Mouse (Mus musculus) T-helper 1 cell (primary cell): ENCODE data around the gene Cd300ld4.
"Not testable (repeated sequence)": the region's sequence is repeated elsewhere in the genome, so short reads cannot be mapped to it uniquely, and the experiment has no call there.

Experiments
- in situ Hi-C: fragments of 300-600 bp; cut with MboI, MseI; formaldehyde crosslinking; loops from one replicate; pipeline ENCODE4 v1.15.1; 2025; ENCODE audit warnings: high pct_unique_total_duplicates

Gene Cd300ld4

GRCm38 (mm10) chr11:115026912-115027311, at the start of gene Cd300ld4:
Gene Cd300ld4, minus strand, starts transcription at chr11:115027012.
- in situ Hi-C loops: not testable (repeated sequence)

GRCm38 (mm10) chr11:115075859-115076258, 49.0 kb upstream of the Cd300ld4 start:
- in situ Hi-C loops: no loop called here

GRCm38 (mm10) chr11:115075407-115075806, 48.6 kb upstream of the Cd300ld4 start:
- in situ Hi-C loops: no loop called here

- in situ Hi-C loops: no loop called here
These were observed 46.2 kb upstream of the Cd300ld4 start for GRCm38 (mm10) chr11:115073002-115073401.

GRCm38 (mm10) chr11:115071631-115072294, 45.0 kb upstream of the Cd300ld4 start:
- in situ Hi-C loops: no loop called here

- in situ Hi-C loops: no loop called here
These were observed 44.3 kb upstream of the Cd300ld4 start for GRCm38 (mm10) chr11:115071015-115071551.

GRCm38 (mm10) chr11:115066768-115067167, 40.0 kb upstream of the Cd300ld4 start:
- in situ Hi-C loops: no loop called here

- in situ Hi-C loops: loop anchor here (5.0 kb wide), 1 partner anchor 40 kb away; no protein-coding TSS in a partner anchor
These were observed 35.3 kb upstream of the Cd300ld4 start, which contains the start of gene Cd300e for GRCm38 (mm10) chr11:115062077-115062476. Gene Cd300e, minus strand, starts transcription at chr11:115062177.

GRCm38 (mm10) chr11:115059797-115060196, 33.0 kb upstream of the Cd300ld4 start:
- in situ Hi-C loops: loop anchor here (5.0 kb wide), 1 partner anchor 37 kb away; no protein-coding TSS in a partner anchor

- in situ Hi-C loops: no loop called here
These were observed 31.9 kb upstream of the Cd300ld4 start for GRCm38 (mm10) chr11:115058701-115059100.

- in situ Hi-C loops: no loop called here
These were observed 27.7 kb upstream of the Cd300ld4 start for GRCm38 (mm10) chr11:115054537-115054936.

GRCm38 (mm10) chr11:115052991-115053390, 26.2 kb upstream of the Cd300ld4 start:
- in situ Hi-C loops: no loop called here

GRCm38 (mm10) chr11:115052206-115052605, 25.4 kb upstream of the Cd300ld4 start:
- in situ Hi-C loops: no loop called here

GRCm38 (mm10) chr11:115049282-115049895, 22.6 kb upstream of the Cd300ld4 start:
- in situ Hi-C loops: loop anchor here (5.0 kb wide), 1 partner anchor 47 kb away; the partner anchor contains the start of gene Cd300c2

- in situ Hi-C loops: loop anchor here (5.0 kb wide), 1 partner anchor 46 kb away; the partner anchor contains the start of gene Cd300c2
These were observed 21.4 kb upstream of the Cd300ld4 start, which contains the start of gene Cd300ld3 for GRCm38 (mm10) chr11:115048259-115048658. Gene Cd300ld3, minus strand, starts transcription at chr11:115048409.

GRCm38 (mm10) chr11:115037669-115038068, 10.9 kb upstream of the Cd300ld4 start, which contains the start of gene Cd300ld5:
Gene Cd300ld5, minus strand, starts transcription at chr11:115037769.
- in situ Hi-C loops: loop anchor here (10.0 kb wide), 1 partner anchor 53 kb away; the partner anchor contains the start of gene Cd300ld

GRCm38 (mm10) chr11:115016093-115016492, 10.7 kb downstream of the Cd300ld4 start, which contains the start of gene Cd300ld2:
Gene Cd300ld2, minus strand, starts transcription at chr11:115016193.
- in situ Hi-C loops: not testable (repeated sequence)

GRCm38 (mm10) chr11:115004070-115004469, 22.7 kb downstream of the Cd300ld4 start:
- in situ Hi-C loops: loop anchor here (5.0 kb wide), 1 partner anchor 43 kb away; the partner anchor contains the start of gene Cd300ld3

- in situ Hi-C loops: loop anchor here (5.0 kb wide), 1 partner anchor 46 kb away; the partner anchor contains the start of gene Cd300ld3
These were observed 25.3 kb downstream of the Cd300ld4 start, which contains the start of gene Cd300c2 for GRCm38 (mm10) chr11:115001474-115002040. Gene Cd300c2, minus strand, starts transcription at chr11:115001880.

GRCm38 (mm10) chr11:114989793-114990192, 37.0 kb downstream of the Cd300ld4 start, which contains the start of gene Cd300ld:
Gene Cd300ld, minus strand, starts transcription at chr11:114989922.
- in situ Hi-C loops: loop anchor here (10.0 kb wide), 1 partner anchor 45 kb away; the partner anchor contains the start of gene Cd300ld5

GRCm38 (mm10) chr11:114981866-114982265, 44.9 kb downstream of the Cd300ld4 start:
- in situ Hi-C loops: loop anchor here (10.0 kb wide), 1 partner anchor 53 kb away; the partner anchor contains the start of gene Cd300ld5
